Mouse (Mus musculus) liver, embryonic 11.5 days (tissue): Measurements from ENCODE around the gene Shkbp1. TPM values are rescaled to one million over a fixed set of nuclear protein-coding genes. Genes with fewer than 3 reads are reported as not detected.

ENCODE experiments used
- ATAC-seq: fragments of 200-750 bp; cut with Nextera tagmentation; replicated peaks from 2 replicates; pipeline ENCODE4 v1.8.0; 2017; ENCODE audit warnings: moderate number of reproducible peaks, mild to moderate bottlenecking, moderate TSS enrichment, moderate library complexity; ENCODE audit not compliant: low FRiP score
- DNase-seq: peaks from one replicate; pipeline ENCODE4 v3.0.0-alpha.2; 2017; ENCODE audit warnings: low spot score
- H3K27ac ChIP-seq: fragments of 300-500 bp; sonication (generic); 2 replicates; pipeline ENCODE4 v1.5.1; 2014; ENCODE audit warnings: mild to moderate bottlenecking, low read depth, low read length, control low read depth
- H3K27me3 ChIP-seq: fragments of 300-500 bp; sonication (generic); replicated peaks from 2 replicates; pipeline ENCODE4 v1.6.1; 2014; ENCODE audit warnings: low read length, mixed read lengths; ENCODE audit not compliant: control insufficient read depth, insufficient read depth
- H3K36me3 ChIP-seq: fragments of 300-500 bp; sonication (generic); 2 replicates; pipeline ENCODE4 v1.6.1; 2014; ENCODE audit warnings: mild to moderate bottlenecking, low read length, moderate library complexity, mixed read lengths; ENCODE audit not compliant: control insufficient read depth, insufficient read depth
- H3K4me1 ChIP-seq: fragments of 300-500 bp; sonication (generic); replicated peaks from 2 replicates; pipeline ENCODE4 v1.6.1; 2014; ENCODE audit warnings: low read length, mixed read lengths; ENCODE audit not compliant: control insufficient read depth, insufficient read depth
- H3K4me2 ChIP-seq: fragments of 300-500 bp; sonication (generic); 2 replicates; pipeline ENCODE4 v1.6.1; 2014; ENCODE audit warnings: mild to moderate bottlenecking, control low read depth, moderate library complexity
- H3K4me3 ChIP-seq: fragments of 300-500 bp; sonication (generic); 2 replicates; pipeline ENCODE4 v1.5.1; 2014; ENCODE audit warnings: low read depth, low read length, control low read depth
- H3K9ac ChIP-seq: fragments of 300-500 bp; sonication (generic); 2 replicates; pipeline ENCODE4 v1.6.1; 2014; ENCODE audit warnings: low read depth, low read length, control low read depth
- H3K9me3 ChIP-seq: fragments of 300-500 bp; sonication (generic); 2 replicates; pipeline ENCODE4 v1.6.1; 2016; ENCODE audit warnings: low read length, inconsistent platforms, mixed read lengths; ENCODE audit not compliant: control insufficient read depth
- WGBS: fragments of 180-500 bp; shearing (Covaris S2); extraction: QIAGEN DNeasy Blood & Tissue Kit; methylation state at CpG from one replicate; pipeline ENCODE4 v1.1.7; 2014; 5-methylcytosine and 5-hydroxymethylcytosine counted together
- polyA plus RNA-seq: library from polyadenylated mRNA; unstranded; fragments of >200 nt; fragmentation: Nextera tagmentation; extraction: Ambion mirVana; gene quantifications from 2 replicates; pipeline ENCODE4 v1.2.1, GENCODE M21; 2014

Shkbp1 gene
- polyA plus RNA-seq, 1 experiment from 2014 or later: 49.6 TPM

DNA sequence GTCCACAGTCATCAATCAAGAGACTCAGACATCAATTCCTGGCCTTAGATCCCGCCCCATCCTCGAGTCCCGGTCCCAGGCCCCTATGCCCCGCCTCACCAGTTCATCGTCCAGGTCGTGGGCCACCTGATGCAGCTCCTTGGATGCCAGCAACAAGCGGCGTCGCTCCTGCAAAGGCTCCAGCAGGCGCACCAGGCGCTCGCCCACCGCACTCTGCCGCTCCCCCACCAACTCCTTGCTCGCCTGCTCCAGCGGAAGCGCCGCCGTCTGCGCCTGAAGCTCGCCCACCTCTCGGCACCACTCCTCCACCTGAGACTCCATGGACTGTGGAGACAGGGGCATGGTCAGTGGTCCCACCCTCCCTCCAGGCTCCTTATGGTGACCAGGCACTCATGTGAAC, 19.5 kb upstream of the Shkbp1 start:
- no peak for DNase-seq
- ATAC-seq: no peak
- no peaks in the 10 kb centered on the region for H3K36me3 ChIP-seq
- no peak overlapping the region for H3K4me3 ChIP-seq
- H3K4me1 ChIP-seq: no peaks in the 10 kb centered on the region
- H3K27ac ChIP-seq: no peak overlapping the region
- H3K9me3 ChIP-seq: no peaks in the 10 kb centered on the region; the same call in 1 of the 2 replicates
- H3K9ac ChIP-seq: no peak overlapping the region
- 5% methylated on average over 22 of the region's 22 CpGs for WGBS
- peaks cover 77% of the 10 kb centered on the region for H3K27me3 ChIP-seq
- H3K4me2 ChIP-seq: no peak overlapping the region

- peaks cover 97% of the 10 kb centered on the region for H3K27me3 ChIP-seq
- no peaks in the 10 kb centered on the region for H3K36me3 ChIP-seq
- H3K4me2 ChIP-seq: peak overlapping the region; percentile 1; the same call in 1 of the 2 replicates
- H3K27ac ChIP-seq: no peak overlapping the region
- H3K9ac ChIP-seq: no peak overlapping the region
- ATAC-seq (no peak), DNase-seq (no peak)
- peaks cover 5% of the 10 kb centered on the region; the same call in 1 of the 2 replicates for H3K9me3 ChIP-seq
- WGBS: 7% methylated on average over 44 of the region's 44 CpGs
- no peak overlapping the region for H3K4me3 ChIP-seq
- no peaks in the 10 kb centered on the region; the same call in 1 of the 2 replicates for H3K4me1 ChIP-seq
Observed at GRCm38 (mm10) chr7:27371715-27372462, 16.1 kb upstream of the Shkbp1 start.

DNA sequence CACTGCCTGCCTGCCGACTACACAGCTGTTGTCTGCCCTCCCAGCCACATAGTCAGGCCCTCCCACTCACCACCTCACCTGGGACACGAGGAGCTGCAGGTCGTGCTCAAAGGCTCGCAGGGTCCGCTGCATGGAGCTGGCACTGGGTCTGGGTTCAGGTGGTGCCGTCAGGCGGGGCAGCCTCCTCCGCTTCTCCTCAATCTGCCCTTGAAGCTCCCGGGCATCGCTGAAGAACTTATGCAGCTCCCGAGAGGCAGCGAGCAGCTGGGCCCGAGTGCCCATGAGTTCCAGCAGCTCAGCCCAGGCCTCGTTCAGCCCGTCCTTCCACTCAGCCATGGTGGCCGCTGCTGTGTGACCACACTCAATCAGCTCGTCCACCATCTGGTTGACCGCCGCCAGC, 13.3 kb upstream of the Shkbp1 start:
- H3K4me1 ChIP-seq: peaks cover 2% of the 10 kb centered on the region; the same call in 1 of the 2 replicates
- no peak overlapping the region for H3K27ac ChIP-seq
- no peaks in the 10 kb centered on the region for H3K36me3 ChIP-seq
- no peak overlapping the region for H3K4me3 ChIP-seq
- peaks cover 5% of the 10 kb centered on the region; the same call in 1 of the 2 replicates for H3K9me3 ChIP-seq
- no peak overlapping the region for H3K4me2 ChIP-seq
- H3K27me3 ChIP-seq: peaks cover 99% of the 10 kb centered on the region
- no peak overlapping the region for H3K9ac ChIP-seq
- WGBS: 77% methylated on average over 19 of the region's 19 CpGs
- no peak for ATAC-seq
- DNase-seq: no peak

DNA sequence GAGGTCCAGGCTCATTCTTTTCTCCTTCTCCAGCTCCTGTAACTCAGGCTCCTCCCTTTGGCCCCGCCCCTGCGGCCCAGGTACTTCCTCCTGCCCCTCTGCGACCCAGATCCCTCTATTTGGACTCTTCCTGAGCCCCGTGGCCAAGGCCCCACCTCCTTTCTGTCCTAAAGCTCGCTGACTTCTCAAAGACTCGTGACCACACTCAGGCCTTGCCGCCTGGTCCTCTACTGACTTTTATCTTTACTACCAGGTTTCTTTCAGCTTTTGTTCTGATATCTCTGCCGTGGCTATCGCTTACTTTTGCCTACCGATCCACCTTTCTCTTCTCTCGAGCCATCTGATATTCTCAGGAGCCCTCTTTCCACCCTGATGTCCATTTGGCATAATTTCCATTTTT, 12.2 kb upstream of the Shkbp1 start:
- DNase-seq (no peak), ATAC-seq (0 out of 2 replicates have a peak, but pooled peaks have one; percentile 21)
- H3K4me2 ChIP-seq: peak overlapping the region; percentile 37; the same call in 1 of the 2 replicates
- 0 out of 2 replicates have a peak overlapping the region, but pooled peaks have one; percentile 24 for H3K4me3 ChIP-seq
- H3K27ac ChIP-seq: no peak overlapping the region
- peaks cover 5% of the 10 kb centered on the region; the same call in 1 of the 2 replicates for H3K9me3 ChIP-seq
- 6% methylated on average over 11 of the region's 11 CpGs for WGBS
- no peak overlapping the region for H3K9ac ChIP-seq
- no peaks in the 10 kb centered on the region for H3K36me3 ChIP-seq
- H3K27me3 ChIP-seq: peaks cover 99% of the 10 kb centered on the region
- peaks cover 5% of the 10 kb centered on the region; the same call in 1 of the 2 replicates for H3K4me1 ChIP-seq

DNA sequence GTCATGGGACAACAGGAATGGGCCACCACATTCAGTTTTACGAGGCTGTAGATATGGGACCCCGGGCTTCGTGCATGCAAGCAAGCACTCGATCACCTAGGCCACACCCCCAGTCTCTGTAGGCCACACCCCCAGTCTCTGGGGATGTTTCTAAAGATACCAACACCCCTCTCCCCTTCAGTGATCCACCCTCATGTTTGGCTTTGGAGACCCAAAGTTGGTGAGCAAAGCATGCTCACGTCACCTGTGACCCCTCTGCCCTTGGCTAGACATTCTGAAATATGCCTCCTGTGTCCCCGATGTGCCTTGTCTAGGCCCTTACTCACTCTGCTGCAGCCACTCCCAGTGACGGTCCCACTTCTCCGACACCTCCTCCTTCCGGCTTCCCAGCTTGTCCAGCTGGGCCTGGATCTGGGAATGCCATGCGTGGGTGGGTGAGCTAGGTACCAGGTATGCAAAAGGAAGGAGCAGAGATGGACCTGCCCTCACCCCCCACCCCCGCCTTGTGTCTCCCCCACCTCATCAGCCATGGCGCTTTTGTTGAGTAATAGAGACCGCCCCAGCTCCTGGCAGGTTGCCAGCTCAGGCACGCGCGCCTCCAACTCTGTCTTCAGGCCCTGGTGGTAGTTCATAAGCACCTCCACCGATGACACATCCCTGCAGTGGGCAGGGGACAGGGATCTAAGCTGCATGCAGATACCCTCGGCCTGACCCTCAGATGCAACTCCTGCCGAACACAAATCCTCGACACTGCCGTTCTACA, 10.4 kb upstream of the Shkbp1 start:
- DNase-seq: no peak
- H3K9me3 ChIP-seq: peaks cover 5% of the 10 kb centered on the region; the same call in 1 of the 2 replicates
- H3K27ac ChIP-seq: no peak overlapping the region
- peaks cover 11% of the 10 kb centered on the region for H3K4me1 ChIP-seq
- no peaks in the 10 kb centered on the region for H3K36me3 ChIP-seq
- peaks cover 84% of the 10 kb centered on the region for H3K27me3 ChIP-seq
- no peak for ATAC-seq
- H3K4me2 ChIP-seq: no peak overlapping the region
- H3K9ac ChIP-seq: no peak overlapping the region
- 40% methylated on average over 21 of the region's 21 CpGs for WGBS
- H3K4me3 ChIP-seq: no peak overlapping the region

- 7% methylated on average over 29 of the region's 29 CpGs for WGBS
- Histone ChIP-seq H3K4me3 (peak overlapping the region; percentile 24; the same call in 1 of the 2 replicates), H3K4me1 (peaks cover 16% of the 10 kb centered on the region), H3K36me3 (no peaks in the 10 kb centered on the region), H3K4me2 (peak overlapping the region; percentile 49), H3K27ac (no peak overlapping the region), H3K9ac (no peak overlapping the region), H3K27me3 (peaks cover 67% of the 10 kb centered on the region), H3K9me3 (no peaks in the 10 kb centered on the region; the same call in 1 of the 2 replicates)
- DNase-seq: no peak
- ATAC-seq: no peak
Observed at GRCm38 (mm10) chr7:27364379-27364778, 8.6 kb upstream of the Shkbp1 start.

GRCm38 (mm10) chr7:27361283-27361946, 5.6 kb upstream of the Shkbp1 start:
- ATAC-seq: peak; percentile 92
- H3K4me2 ChIP-seq: peak overlapping the region; percentile 89
- peak; percentile 97 for DNase-seq
- under 1% methylated on average over 52 of the region's 52 CpGs for WGBS
- peak overlapping the region; percentile 50 for H3K4me3 ChIP-seq
- H3K36me3 ChIP-seq: no peaks in the 10 kb centered on the region
- H3K4me1 ChIP-seq: peaks cover 28% of the 10 kb centered on the region
- H3K9ac ChIP-seq: peak overlapping the region; percentile 64
- H3K27ac ChIP-seq: no peak overlapping the region
- H3K27me3 ChIP-seq: peaks cover 37% of the 10 kb centered on the region
- H3K9me3 ChIP-seq: peaks cover 2% of the 10 kb centered on the region; the same call in 1 of the 2 replicates

DNA sequence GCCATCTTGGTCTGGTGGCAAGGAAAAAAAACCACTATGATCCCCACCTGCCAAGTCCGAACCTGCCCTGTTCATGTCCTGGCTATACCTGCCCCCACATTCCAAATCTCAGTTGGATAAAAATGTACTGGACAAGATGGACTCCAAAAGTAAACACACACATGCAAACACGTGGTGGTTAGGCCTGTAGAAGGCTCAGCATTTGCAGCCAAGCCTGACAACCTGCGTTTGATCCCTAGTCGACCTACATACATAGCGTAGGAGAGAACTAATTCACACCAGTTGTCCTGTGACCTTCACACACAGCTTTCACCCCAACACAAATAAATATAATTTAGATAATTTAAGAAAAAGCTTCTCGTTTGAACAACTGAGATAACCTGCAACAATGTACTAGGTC, 4.9 kb upstream of the Shkbp1 start:
- peaks cover 30% of the 10 kb centered on the region for H3K27me3 ChIP-seq
- no peak overlapping the region for H3K27ac ChIP-seq
- peak overlapping the region; percentile 89 for H3K4me2 ChIP-seq
- H3K4me3 ChIP-seq: 0 out of 2 replicates have a peak overlapping the region, but pooled peaks have one; percentile 24
- WGBS: 52% methylated on average over 6 of the region's 6 CpGs
- peaks cover 30% of the 10 kb centered on the region for H3K4me1 ChIP-seq
- DNase-seq: no peak
- no peak for ATAC-seq
- no peak overlapping the region for H3K9ac ChIP-seq
- peaks cover 2% of the 10 kb centered on the region; the same call in 1 of the 2 replicates for H3K9me3 ChIP-seq
- H3K36me3 ChIP-seq: no peaks in the 10 kb centered on the region
